Mouse (Mus musculus) C2C12 (cell line): Measurements from ENCODE around the gene Fbxo21. TPM values are rescaled to one million over a fixed set of nuclear protein-coding genes. Genes with fewer than 3 reads are reported as not detected.

Experiments
- H3K27me3 ChIP-seq: one replicate; pipeline ENCODE4 v1.6.1; 2011; ENCODE audit not compliant: control insufficient read depth, insufficient read depth, insufficient read length
- H3K36me3 ChIP-seq: one replicate; pipeline ENCODE4 v1.6.1; 2011; ENCODE audit not compliant: control insufficient read depth, insufficient read depth
- H3K4me3 ChIP-seq: one replicate; pipeline ENCODE4 v1.5.1; 2011; ENCODE audit warnings: mild to moderate bottlenecking, control low read depth; ENCODE audit not compliant: poor library complexity, insufficient read depth, severe bottlenecking
- H3K79me2 ChIP-seq: one replicate; pipeline ENCODE4 v1.6.1; 2011; ENCODE audit not compliant: control insufficient read depth, insufficient read depth
- H3K79me3 ChIP-seq: one replicate; pipeline ENCODE4 v1.6.1; 2011; ENCODE audit warnings: low read depth, control low read depth
- H3ac ChIP-seq: one replicate; pipeline ENCODE3; 2011; ENCODE audit warnings: low read depth; ENCODE audit not compliant: control insufficient read depth, insufficient read length
- CEBPB ChIP-seq: IDR thresholded peaks from one replicate; pipeline ENCODE4 v1.6.1; 2011; ENCODE audit warnings: low read depth, mild to moderate bottlenecking, control low read depth, moderate library complexity
- CTCF ChIP-seq: IDR thresholded peaks from one replicate; pipeline ENCODE4 v1.5.1; 2011; ENCODE audit not compliant: control insufficient read depth, insufficient read depth, insufficient read length
- FOSL1 ChIP-seq: IDR thresholded peaks from one replicate; pipeline ENCODE4 v1.8.0; 2011; ENCODE audit warnings: mild to moderate bottlenecking, low read length; ENCODE audit not compliant: poor library complexity, insufficient read depth, severe bottlenecking
- MAX ChIP-seq: IDR thresholded peaks from one replicate; pipeline ENCODE4 v1.6.1; 2011; ENCODE audit warnings: mild to moderate bottlenecking, control low read depth
- MYOD1 ChIP-seq: IDR thresholded peaks from one replicate; pipeline ENCODE4 v1.6.1; 2011; ENCODE audit warnings: low read depth; ENCODE audit not compliant: control insufficient read depth, insufficient read length
- MYOG ChIP-seq: IDR thresholded peaks from one replicate; pipeline ENCODE4 v1.6.1; 2011; ENCODE audit not compliant: control insufficient read depth, insufficient read length; ENCODE audit errors: extremely low read depth
- USF1 ChIP-seq: IDR thresholded peaks from one replicate; pipeline ENCODE4 v1.6.1; 2011; ENCODE audit warnings: low read depth, mild to moderate bottlenecking, control low read depth, moderate library complexity
- polyA plus RNA-seq: library from polyadenylated mRNA; unstranded; fragments of >200 nt; fragmentation: generic; extraction: Trizol; gene quantifications from one replicate; pipeline ENCODE4 v1.2.1, GENCODE M21; 2012; ENCODE audit warnings: missing spikeins

The Fbxo21 gene
- polyA plus RNA-seq, 1 experiment = 16.0 TPM

GRCm38 (mm10) chr5:118059646-118060045 lies 83.1 kb downstream of the Fbxo21 start:
- Histone ChIP-seq H3K4me3 (no peak overlapping the region), H3K27me3 (no peaks in the 10 kb centered on the region), H3ac (no peak overlapping the region), H3K36me3 (peaks cover 2% of the 10 kb centered on the region), H3K79me3 (no peaks in the 10 kb centered on the region), H3K79me2 (no peaks in the 10 kb centered on the region)
- TF ChIP-seq FOSL1 (no peak), MYOG (no peak), USF1 (no peak), MYOD1 (no peak), CEBPB (no peak), MAX (no peak), CTCF (no peak)

Other genes starting within 250 kb of the Fbxo21 start
- gene Nos1, start 195.7 kb upstream of the Fbxo21 start, polyA plus RNA-seq = 0.19 TPM
- 0.06 TPM for gene Tesc, start 51.0 kb downstream of the Fbxo21 start, polyA plus RNA-seq
- gene Fbxw8, start 178.7 kb downstream of the Fbxo21 start, polyA plus RNA-seq = 72.5 TPM
- gene Hrk, start 187.9 kb downstream of the Fbxo21 start, polyA plus RNA-seq = not detected